Mouse (Mus musculus) hematopoietic stem cell, adult 5-6 weeks (primary cell): ENCODE data around the gene Npc2. TPM values are rescaled to one million over a fixed set of nuclear protein-coding genes. Genes with fewer than 3 reads are reported as not detected.

Experiments
- ATAC-seq, 2 experiments: fragments of 125-278 bp in 1 of 2; replicated peaks in 1 of 2; 2 replicates each; pipeline ENCODE4 v1.8.0; 2016 to 2017; ENCODE audit warnings: inconsistent platforms in 2 of 2, mild to moderate bottlenecking in 2 of 2, moderate number of reproducible peaks in 2 of 2, low read depth in 1 of 2, moderate TSS enrichment in 1 of 2; ENCODE audit not compliant: low FRiP score in 2 of 2, poor library complexity in 2 of 2, severe bottlenecking in 2 of 2, insufficient read depth in 1 of 2, low TSS enrichment in 1 of 2
- total RNA-seq: library from RNA; stranded (forward); fragments of 172-1452, 232-1000 nt; gene quantifications from 2 replicates; pipeline ENCODE4 v1.2.3, GENCODE M21; 2017

Npc2 gene
- total RNA-seq, 1 experiment from 2014 or later, result 42.3 TPM

- no peak; a peak in 1 of 4 replicates for ATAC-seq
Measured at GRCm38 (mm10) chr12:84755008-84755695, 17.8 kb downstream of the Npc2 start.

DNA sequence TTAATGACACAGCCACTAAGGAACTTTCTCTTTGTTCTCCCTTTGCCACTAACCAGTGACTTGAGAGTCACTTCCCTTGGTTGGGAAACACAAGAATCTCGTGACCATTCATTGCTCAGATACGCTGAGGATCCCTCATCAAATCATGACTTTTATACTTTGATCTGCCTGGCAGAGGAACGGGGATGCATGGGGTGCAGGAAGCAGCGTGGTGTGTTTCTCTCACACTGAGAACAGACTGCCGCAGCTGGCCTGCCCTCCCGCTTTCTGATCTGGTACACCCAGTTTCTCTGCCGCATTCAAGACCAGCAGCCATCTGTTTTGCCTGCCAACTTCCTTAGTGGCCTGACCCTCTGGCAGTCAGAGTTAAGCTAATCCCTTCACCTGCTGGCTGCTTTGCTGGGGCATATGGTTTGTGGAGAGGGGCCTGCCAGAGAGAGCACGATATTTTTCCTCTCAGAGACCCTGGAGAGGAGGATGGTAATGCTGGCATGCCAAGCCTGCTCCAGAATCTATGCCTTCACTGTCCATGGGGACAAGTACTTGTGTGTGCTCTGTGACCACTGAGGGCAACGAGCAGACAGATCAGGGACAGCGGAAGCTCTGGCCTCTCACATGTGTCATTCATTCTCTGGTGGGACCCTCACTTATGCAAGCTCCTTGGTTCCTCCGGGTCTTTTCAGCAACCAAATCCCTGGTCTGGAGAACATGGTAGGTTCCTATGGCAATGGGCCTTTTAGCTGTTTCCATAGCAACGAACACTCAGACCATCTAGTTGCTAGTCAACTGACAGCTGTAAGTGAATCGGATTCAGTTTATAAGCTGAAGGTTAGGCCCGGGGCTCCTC lies 20.6 kb downstream of the Npc2 start:
- ATAC-seq, result peak; percentile 24 to 57; a peak in 3 of 4 replicates

DNA sequence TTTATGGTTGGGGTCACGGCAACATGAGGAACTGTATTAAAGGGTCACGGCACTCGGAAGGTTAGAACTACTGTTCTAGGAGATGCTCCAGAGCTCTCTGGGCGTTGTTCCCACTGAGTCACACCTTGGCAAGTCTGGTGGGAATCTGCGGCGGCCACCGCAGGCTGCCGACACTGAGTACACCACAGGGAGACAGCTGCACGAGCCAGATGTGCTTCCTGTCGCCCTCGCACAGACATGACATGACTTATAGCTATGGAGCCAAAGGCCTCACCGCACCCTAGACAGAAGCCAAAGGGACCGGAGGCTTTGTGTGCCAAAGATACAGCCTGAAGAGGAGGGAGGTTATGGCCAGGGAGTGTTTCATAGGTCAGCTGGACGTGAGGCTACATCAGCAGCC lies 22.3 kb downstream of the Npc2 start:
- ATAC-seq, result peak; percentile 43 to 68; a peak in 3 of 4 replicates

DNA sequence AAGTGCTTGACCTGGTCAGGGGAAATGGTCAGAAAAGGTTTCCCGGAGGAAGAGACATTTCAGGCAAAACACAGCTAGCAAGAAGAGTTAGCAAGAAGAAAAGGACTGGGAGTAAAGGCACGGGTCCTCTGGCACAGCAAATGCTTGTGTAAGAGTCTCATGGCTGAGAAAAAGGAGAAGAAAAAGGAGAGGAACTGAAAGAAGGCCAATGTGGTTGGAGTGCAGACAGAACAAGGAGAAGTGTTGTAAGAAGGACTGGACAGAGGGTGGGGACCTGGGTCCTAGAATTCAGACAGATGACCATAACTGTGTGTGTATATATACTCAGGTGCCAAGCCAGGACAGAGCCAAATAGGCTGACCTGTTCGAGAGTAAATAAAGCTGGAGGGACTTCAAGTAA lies 24.8 kb downstream of the Npc2 start:
- peak in 1 of 2 experiments; percentile 54; a peak in 1 of 4 replicates for ATAC-seq

- ATAC-seq, result no peak
Measured at GRCm38 (mm10) chr12:84745700-84746099, 27.3 kb downstream of the Npc2 start.

GRCm38 (mm10) chr12:84743496-84743895 lies 29.5 kb downstream of the Npc2 start:
- no peak for ATAC-seq

GRCm38 (mm10) chr12:84733366-84733765 lies 39.6 kb downstream of the Npc2 start:
- no peak for ATAC-seq

DNA sequence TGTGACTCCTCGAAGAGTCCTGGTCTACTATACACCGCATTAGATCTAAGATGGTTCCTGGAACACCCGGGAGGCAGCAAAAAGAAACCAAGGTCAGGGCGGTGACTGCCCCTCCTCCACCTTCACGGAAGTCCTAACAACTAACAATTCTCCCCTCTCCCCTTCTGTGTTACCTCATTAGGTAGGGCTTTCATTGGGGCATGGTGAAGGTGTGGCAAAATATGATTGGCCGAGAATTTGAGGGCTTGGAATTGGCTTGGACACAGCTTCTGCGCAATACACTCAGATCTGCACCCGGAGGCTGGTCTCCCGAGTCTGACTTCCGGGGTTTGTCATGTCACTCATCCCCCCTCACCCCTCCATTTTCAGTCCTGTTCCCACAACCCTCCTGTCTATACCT lies 44.5 kb downstream of the Npc2 start:
- ATAC-seq, result no peak

- ATAC-seq, result no peak
Measured at GRCm38 (mm10) chr12:84727434-84727833, 45.5 kb downstream of the Npc2 start.

GRCm38 (mm10) chr12:84726986-84727385 lies 46.0 kb downstream of the Npc2 start:
- no peak for ATAC-seq

DNA sequence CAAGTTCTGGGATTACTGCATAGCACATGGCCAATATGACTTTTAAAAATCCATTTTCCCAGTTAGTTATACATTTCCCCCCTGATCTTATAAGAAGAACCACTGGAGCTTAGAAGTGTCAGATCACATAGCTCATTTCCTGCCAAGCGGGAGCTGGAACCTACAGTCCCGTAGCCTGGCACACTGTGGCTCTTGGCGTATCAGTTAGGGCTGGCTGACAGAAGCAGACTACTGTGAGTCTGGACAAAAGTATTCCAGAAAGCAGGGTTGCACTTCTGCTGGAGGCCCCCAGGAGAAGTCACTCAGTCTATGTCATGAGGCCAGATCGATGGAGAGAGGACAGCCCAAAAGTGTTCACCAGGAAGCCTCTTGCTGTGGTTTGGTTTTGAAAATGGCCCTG lies 46.6 kb downstream of the Npc2 start:
- ATAC-seq, result no peak

DNA sequence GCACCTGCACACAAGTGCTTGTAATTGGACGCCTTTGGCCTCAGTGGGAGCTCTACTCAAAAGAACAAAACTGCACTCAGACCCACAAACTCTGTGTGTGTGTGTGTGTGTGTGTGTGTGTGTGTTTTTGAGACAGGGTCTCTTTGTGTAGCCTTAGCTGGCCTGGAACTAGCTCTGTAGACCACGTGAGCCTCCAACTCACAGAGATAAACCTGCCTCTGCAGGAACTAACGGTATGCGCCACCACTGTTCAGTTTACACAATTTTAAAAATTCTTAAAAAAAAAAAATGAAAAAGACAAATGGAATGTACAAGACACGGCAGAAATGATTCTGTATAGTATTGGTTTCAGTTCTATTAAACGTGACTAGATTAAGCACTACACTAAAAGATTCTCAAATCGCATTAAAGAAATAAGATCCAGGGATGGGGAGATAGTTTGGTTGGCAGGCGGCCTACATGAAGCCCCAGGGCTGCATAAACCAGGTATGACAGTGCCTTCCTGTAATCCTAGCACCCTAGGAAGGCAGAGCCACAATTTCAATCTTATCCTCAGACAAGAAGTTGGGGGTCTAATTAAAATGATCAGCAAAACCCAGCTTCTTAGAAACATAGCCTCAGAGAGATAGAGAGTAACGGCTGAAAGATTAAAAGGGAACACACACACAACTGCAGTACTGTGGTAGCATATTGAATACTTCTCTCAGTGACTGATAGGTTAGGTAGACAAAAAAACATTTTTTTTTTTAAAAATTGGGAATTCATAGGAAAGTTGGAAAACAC lies 54.3 kb downstream of the Npc2 start:
- ATAC-seq, result no peak

DNA sequence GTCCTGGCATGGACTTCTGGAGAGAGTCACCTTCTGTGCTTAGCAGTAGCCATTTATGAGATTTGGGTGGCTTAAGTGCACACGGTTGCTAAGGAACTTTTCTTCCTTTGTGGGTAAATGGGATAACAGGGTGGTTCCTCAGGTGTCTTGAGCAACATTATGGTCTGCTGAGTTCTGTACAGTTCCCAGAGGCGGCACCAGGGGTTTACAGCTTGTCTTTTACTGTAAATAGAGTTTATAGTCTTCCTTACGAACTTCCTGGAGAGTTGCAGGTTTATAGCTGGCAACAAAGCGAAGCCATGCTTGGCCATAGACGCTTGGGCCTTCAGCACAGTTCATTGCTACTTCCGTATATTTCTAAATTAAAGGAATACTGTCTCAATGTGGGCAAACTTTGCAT lies 58.4 kb downstream of the Npc2 start:
- no peak for ATAC-seq

GRCm38 (mm10) chr12:84709842-84710439 lies 63.0 kb downstream of the Npc2 start:
- no peak for ATAC-seq

GRCm38 (mm10) chr12:84707804-84708203 lies 65.1 kb downstream of the Npc2 start:
- no peak for ATAC-seq

GRCm38 (mm10) chr12:84706886-84707285 lies 66.1 kb downstream of the Npc2 start:
- no peak for ATAC-seq
